Mouse (Mus musculus) ES-Bruce4 (cell line): Measurements from ENCODE around the gene Dgkz.

Experiments
- CTCF ChIP-seq: IDR thresholded peaks from one replicate; pipeline ENCODE4 v1.8.1; 2011; ENCODE audit warnings: low read depth, low read length
- EP300 ChIP-seq: IDR thresholded peaks from 2 replicates; pipeline ENCODE4 v1.6.1; 2011; ENCODE audit warnings: low read depth, low read length; ENCODE audit not compliant: insufficient read depth
- POLR2A ChIP-seq: IDR thresholded peaks from one replicate; pipeline ENCODE4 v1.8.1; 2011; ENCODE audit warnings: low read length; ENCODE audit not compliant: insufficient read depth

GRCm38 (mm10) chr2:91920130-91920529 lies 55.5 kb downstream of the Dgkz start:
- TF ChIP-seq POLR2A (no peak), CTCF (no peak), EP300 (no peak)
